20 mouse cellular contexts compared by ENCODE assay signal in the genomic region with DNA sequence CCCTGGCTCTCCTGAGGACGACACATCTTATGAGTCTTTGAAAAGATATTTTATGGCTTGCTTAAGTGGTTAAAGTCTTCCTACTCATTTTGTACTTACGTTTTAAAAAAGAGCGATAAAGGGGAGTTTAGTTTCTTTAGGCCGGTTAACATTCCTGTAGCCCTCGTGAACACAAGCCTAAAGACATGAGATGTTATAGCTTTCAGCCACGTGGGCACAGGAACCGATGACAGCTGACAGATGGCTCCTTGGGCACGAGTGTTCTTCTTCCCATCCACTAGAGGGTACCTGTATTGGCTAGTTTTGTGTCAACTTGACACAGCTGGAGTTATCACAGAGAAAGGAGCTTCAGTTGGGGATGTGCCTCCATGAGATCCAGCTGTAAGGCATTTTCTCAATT.
A peak's percentile ranks its signal among the peaks of the same experiment; 100 is the strongest.
DNase-seq lines count a peak whose midpoint lies in the region; TF ChIP-seq lines count a peak whose summit lies in the region.
"Had no signal": no experiment of that assay in that cellular context is flagged by ENCODE, and none has a peak within 500 bp of the region (broad histone marks: within the 10 kb centered on the region; RNA-seq: fewer than 3 reads in every experiment).

No protein-coding gene starts in this region.

- no peaks in the 10 kb centered on the region for H3K79me2 ChIP-seq in MEL (ENCODE audit: control insufficient read depth, insufficient read depth, low read length, poor library complexity)

- intact Hi-C loops in heart, postnatal 25 days (cut with DNase I): no loop called here

- TF ChIP-seq RAD21 in MEL (IDR thresholded peaks at IDR 0.05; ENCODE audit: low read depth, low read length): no peak

- 0 out of 4 replicates have a peak, but pooled peaks cover 0 to 2% of the 10 kb centered on the region in 2 experiments for H3K36me3 ChIP-seq in MEL (ENCODE audit: control insufficient read depth in 1 of 2, insufficient read depth in 2 of 2, low read length in 2 of 2)
- H3K36me3 ChIP-seq: G1E had no signal

- peaks cover 0 to 2% of the 10 kb centered on the region in 2 experiments; a peak in 1 of 4 replicates for H3K4me1 ChIP-seq in MEL (ENCODE audit: control insufficient read depth in 1 of 2, insufficient read depth in 2 of 2, low read length in 2 of 2)

- H3K9me3 ChIP-seq in MEL (replicated peaks; ENCODE audit: insufficient read depth, low read length): no peaks in the 10 kb centered on the region

- peak in 1 of 3 experiments; percentile 38; a peak in 2 of 6 replicates for TF ChIP-seq CTCF in MEL (IDR thresholded peaks at IDR 0.05 in 2 of 3, conservative IDR thresholded peaks at IDR 0.05 in 1 of 3; ENCODE audit: control insufficient read depth in 1 of 3, insufficient read depth in 1 of 3, low read depth in 2 of 3, low read length in 3 of 3, poor library complexity in 1 of 3, severe bottlenecking in 1 of 3)

- no peak overlapping the region for H3K27ac ChIP-seq in MEL (ENCODE audit: control insufficient read depth, low read depth, low read length)

- no peak for TF ChIP-seq EP300 in MEL (IDR thresholded peaks at IDR 0.05; ENCODE audit: low read depth in 1 of 2, low read length in 2 of 2)

- no peak for TF ChIP-seq POLR2A in MEL (IDR thresholded peaks at IDR 0.05; ENCODE audit: control insufficient read depth in 1 of 2, insufficient read depth in 1 of 2, low read depth in 1 of 2, low read length in 2 of 2, poor library complexity in 1 of 2)

- no peaks in the 10 kb centered on the region for H3K27me3 ChIP-seq in MEL (ENCODE audit: control insufficient read depth in 1 of 2, insufficient read depth in 2 of 2, low read length in 2 of 2)
- H3K27me3 ChIP-seq: CH12.LX had no signal

- peak; percentile 15 for DNase-seq in heart, adult 11 months
- no peak for DNase-seq in heart, postnatal 25 days (ENCODE audit: low spot score)
- peak; percentile 7 to 47 for DNase-seq in spleen, postnatal 4 days (ENCODE audit: low spot score in 2 of 2)
- DNase-seq in spleen, postnatal 14 days (ENCODE audit: low spot score in 2 of 2): no peak
- DNase-seq in testis, postnatal 10 days (ENCODE audit: low spot score): peak; percentile 9
- DNase-seq in testis, postnatal 14 days (ENCODE audit: low spot score): no peak
- peak; percentile 34 for DNase-seq in MEL (ENCODE audit: low read depth, low spot score)
- no peak for DNase-seq in lung, postnatal 10 days
- DNase-seq: adrenal gland, adult 2 months; adrenal gland, adult 8-10 months; adrenal gland, postnatal 10 days; adrenal gland, postnatal 14 days; adrenal gland, postnatal 25 days; adrenal gland, postnatal 36 days; B cell, adult 2 months; cerebellum, adult 11 months; cerebellum, adult 11-12 months; cerebellum, adult 18-20 months had no signal

- H3K9ac ChIP-seq in MEL (ENCODE audit: control insufficient read depth, low read depth, low read length, poor library complexity, severe bottlenecking): no peak overlapping the region

- H3K4me3 ChIP-seq in MEL (ENCODE audit: control insufficient read depth in 1 of 2, insufficient read depth in 1 of 2, low read depth in 2 of 2, low read length in 2 of 2): no peak overlapping the region

TF ChIP-seq in MEL, 35 proteins besides CTCF, POLR2A, EP300 and RAD21:
- TF ChIP-seq BHLHE40 (IDR thresholded peaks at IDR 0.05; ENCODE audit: borderline replicate concordance, low read depth, low read length): no peak
- peak; percentile 34; the same call in 1 of the 2 replicates for TF ChIP-seq SIN3A (IDR thresholded peaks at IDR 0.05; ENCODE audit: low read length)
- 0 out of 2 replicates have a peak, but pooled peaks have one; percentile 26 for TF ChIP-seq USF1 (IDR thresholded peaks at IDR 0.05; ENCODE audit: low read depth, low read length)
- peak; percentile 61 for TF ChIP-seq MAX (IDR thresholded peaks at IDR 0.05; ENCODE audit: low read length)
- no peak for TF ChIP-seq MAZ (IDR thresholded peaks at IDR 0.05; ENCODE audit: low read depth, low read length)
- no peak for TF ChIP-seq NRF1 (IDR thresholded peaks at IDR 0.05; ENCODE audit: insufficient read depth, low read depth, low read length, poor library complexity, severe bottlenecking)
- peak; percentile 86 for TF ChIP-seq MXI1 (IDR thresholded peaks at IDR 0.05; ENCODE audit: low read depth, low read length)
- no peak for TF ChIP-seq MYB (IDR thresholded peaks at IDR 0.05; ENCODE audit: low read depth, low read length)
- peak; percentile 32; the same call in 1 of the 2 replicates for TF ChIP-seq SMC3 (IDR thresholded peaks at IDR 0.05; ENCODE audit: low read depth, low read length)
- no peak for TF ChIP-seq USF2 (IDR thresholded peaks at IDR 0.05; ENCODE audit: borderline replicate concordance in 1 of 2, insufficient read depth in 1 of 2, low read depth in 1 of 2, low read length in 2 of 2)

Comparison
In these comparisons a context has a peak if more than half of its experiments do, and no peak if none do; other contexts are left out.
1. DNase-seq: peak in heart, adult 11 months (single experiment), spleen, postnatal 4 days (2 of 2), testis, postnatal 10 days (single experiment) and MEL (single experiment); none in heart, postnatal 25 days (single experiment), spleen, postnatal 14 days (0 of 2), testis, postnatal 14 days (single experiment) and lung, postnatal 10 days (single experiment).